Mouse (Mus musculus) forebrain, embryonic 10.5 days (tissue): ENCODE measurements at regions not wholly inside any gene's neighbourhood (a gene's known extent, or its start where the extent isn't known, plus 50 kb on each side); places are given as distances from the start of the nearest gene placed in this dataset.
"Not testable (repeated sequence)": the region's sequence is repeated elsewhere in the genome, so short reads cannot be mapped to it uniquely, and the experiment has no call there.

Source experiments
- DNase-seq: peaks from one replicate; pipeline ENCODE4 v3.0.0-alpha.2; 2017; ENCODE audit warnings: low spot score; ENCODE audit errors: extremely low spot score
- H3K27ac ChIP-seq: fragments of 300-500 bp; sonication (generic); 2 replicates; pipeline ENCODE4 v1.5.1; 2016; ENCODE audit warnings: mild to moderate bottlenecking
- H3K27me3 ChIP-seq: fragments of 300-500 bp; sonication (generic); 2 replicates; pipeline ENCODE4 v1.6.1; 2016; ENCODE audit warnings: mild to moderate bottlenecking; ENCODE audit not compliant: poor library complexity, severe bottlenecking
- H3K36me3 ChIP-seq: fragments of 300-500 bp; sonication (generic); replicated peaks from 2 replicates; pipeline ENCODE4 v1.6.1; 2016; ENCODE audit warnings: mild to moderate bottlenecking, moderate library complexity
- H3K4me1 ChIP-seq: fragments of 300-500 bp; sonication (generic); 2 replicates; pipeline ENCODE4 v1.6.1; 2016
- H3K4me3 ChIP-seq: fragments of 300-500 bp; sonication (generic); 2 replicates; pipeline ENCODE4 v1.5.1; 2016; ENCODE audit warnings: mild to moderate bottlenecking, moderate library complexity
- H3K9me3 ChIP-seq: fragments of 300-500 bp; sonication (generic); 2 replicates; pipeline ENCODE4 v1.6.1; 2016; ENCODE audit warnings: mild to moderate bottlenecking, moderate library complexity
- WGBS: fragments of 180-500 bp; shearing (Covaris S2); methylation state at CpG from one replicate; pipeline ENCODE4 v1.1.7; 2016; 5-methylcytosine and 5-hydroxymethylcytosine counted together

GRCm38 (mm10) chr16:29754579-29755199 lies 175.6 kb downstream of the Opa1 start:
- Histone ChIP-seq H3K9me3 (peaks cover 3% of the 10 kb centered on the region; the same call in 1 of the 2 replicates), H3K27ac (no peak overlapping the region), H3K4me1 (peaks cover 18% of the 10 kb centered on the region), H3K4me3 (no peak overlapping the region), H3K27me3 (peaks cover 40% of the 10 kb centered on the region), H3K36me3 (no peaks in the 10 kb centered on the region)
- WGBS: 70% methylated on average over 8 of the region's 8 CpGs
- no peak for DNase-seq

- Histone ChIP-seq H3K27me3 (peaks cover 73% of the 10 kb centered on the region), H3K4me1 (peaks cover 32% of the 10 kb centered on the region), H3K36me3 (no peaks in the 10 kb centered on the region), H3K27ac (no peak overlapping the region), H3K4me3 (no peak overlapping the region), H3K9me3 (peaks cover 3% of the 10 kb centered on the region; the same call in 1 of the 2 replicates)
- WGBS: 82% methylated on average over 3 of the region's 3 CpGs
- DNase-seq: no peak
Observed at GRCm38 (mm10) chr16:29758246-29758645, 179.1 kb downstream of the Opa1 start.

GRCm38 (mm10) chr16:29759416-29759815 lies 180.3 kb downstream of the Opa1 start:
- Histone ChIP-seq H3K36me3 (no peaks in the 10 kb centered on the region), H3K27me3 (peaks cover 62% of the 10 kb centered on the region), H3K4me1 (peaks cover 30% of the 10 kb centered on the region), H3K4me3 (no peak overlapping the region), H3K27ac (no peak overlapping the region), H3K9me3 (peaks cover 3% of the 10 kb centered on the region)
- 82% methylated on average over 3 of the region's 3 CpGs for WGBS
- DNase-seq: no peak

- WGBS: 93% methylated on average over 4 of the region's 4 CpGs
- peaks cover 10% of the 10 kb centered on the region for H3K9me3 ChIP-seq
- H3K36me3 ChIP-seq: no peaks in the 10 kb centered on the region
- DNase-seq: no peak
- H3K27me3 ChIP-seq: peaks cover 50% of the 10 kb centered on the region
- H3K4me3 ChIP-seq: no peak overlapping the region
- H3K27ac ChIP-seq: no peak overlapping the region
- peaks cover 20% of the 10 kb centered on the region for H3K4me1 ChIP-seq
Observed at GRCm38 (mm10) chr16:29760627-29761026, 181.5 kb downstream of the Opa1 start.

GRCm38 (mm10) chr16:29761779-29762277 lies 182.7 kb downstream of the Opa1 start:
- Histone ChIP-seq H3K27ac (0 out of 2 replicates have a peak overlapping the region, but pooled peaks have one; percentile 3), H3K9me3 (peaks cover 9% of the 10 kb centered on the region; the same call in 1 of the 2 replicates), H3K27me3 (peaks cover 50% of the 10 kb centered on the region), H3K4me1 (peaks cover 20% of the 10 kb centered on the region), H3K4me3 (no peak overlapping the region), H3K36me3 (no peaks in the 10 kb centered on the region)
- no peak for DNase-seq
- WGBS: 48% methylated on average over 6 of the region's 6 CpGs

GRCm38 (mm10) chr16:29764376-29764775 lies 185.2 kb downstream of the Opa1 start:
- H3K27ac ChIP-seq: no peak overlapping the region
- WGBS: 90% methylated on average over 1 of the region's 1 CpGs

GRCm38 (mm10) chr16:29765801-29766200 lies 186.7 kb downstream of the Opa1 start:
- WGBS: 95% methylated on average over 3 of the region's 3 CpGs

More at GRCm38 (mm10) chr16:29764376-29764775, 185.2 kb downstream of the Opa1 start:
- no peak overlapping the region for H3K4me3 ChIP-seq
- H3K27me3 ChIP-seq: peaks cover 36% of the 10 kb centered on the region
- no peak for DNase-seq
- H3K4me1 ChIP-seq: peaks cover 17% of the 10 kb centered on the region
- H3K9me3 ChIP-seq: peaks cover 9% of the 10 kb centered on the region; the same call in 1 of the 2 replicates
- no peaks in the 10 kb centered on the region for H3K36me3 ChIP-seq

GRCm38 (mm10) chr16:29771320-29771719 lies 192.2 kb downstream of the Opa1 start:
- Histone ChIP-seq H3K4me3 (no peak overlapping the region), H3K36me3 (no peaks in the 10 kb centered on the region), H3K9me3 (no peaks in the 10 kb centered on the region), H3K4me1 (peaks cover 57% of the 10 kb centered on the region), H3K27me3 (peaks cover 25% of the 10 kb centered on the region), H3K27ac (peak overlapping the region; percentile 77)
- WGBS: 37% methylated on average over 4 of the region's 4 CpGs
- DNase-seq: no peak

More at GRCm38 (mm10) chr16:29765801-29766200, 186.7 kb downstream of the Opa1 start:
- H3K9me3 ChIP-seq, DNase-seq, H3K36me3 ChIP-seq, H3K27ac ChIP-seq, H3K4me3 ChIP-seq: not testable (repeated sequence)
- peaks cover 21% of the 10 kb centered on the region for H3K4me1 ChIP-seq
- H3K27me3 ChIP-seq: peaks cover 29% of the 10 kb centered on the region

- peaks cover 60% of the 10 kb centered on the region for H3K4me1 ChIP-seq
- 33% methylated on average over 13 of the region's 13 CpGs for WGBS
- no peaks in the 10 kb centered on the region for H3K9me3 ChIP-seq
- no peaks in the 10 kb centered on the region for H3K36me3 ChIP-seq
- peak overlapping the region; percentile 77 for H3K27ac ChIP-seq
- H3K4me3 ChIP-seq: no peak overlapping the region
- DNase-seq: no peak
- H3K27me3 ChIP-seq: peaks cover 32% of the 10 kb centered on the region
Observed at GRCm38 (mm10) chr16:29771728-29772608, 192.8 kb downstream of the Opa1 start.

- no peaks in the 10 kb centered on the region for H3K9me3 ChIP-seq
- DNase-seq: no peak
- no peak overlapping the region for H3K4me3 ChIP-seq
- H3K36me3 ChIP-seq: no peaks in the 10 kb centered on the region
- 0 out of 2 replicates have a peak overlapping the region, but pooled peaks have one; percentile 7 for H3K27ac ChIP-seq
- H3K4me1 ChIP-seq: peaks cover 60% of the 10 kb centered on the region
- H3K27me3 ChIP-seq: peaks cover 32% of the 10 kb centered on the region
- 80% methylated on average over 12 of the region's 12 CpGs for WGBS
Observed at GRCm38 (mm10) chr16:29772609-29772988, 193.5 kb downstream of the Opa1 start.

- H3K4me3 ChIP-seq: no peak overlapping the region
- H3K9me3 ChIP-seq: no peaks in the 10 kb centered on the region
- no peak for DNase-seq
- 85% methylated on average over 6 of the region's 6 CpGs for WGBS
- no peaks in the 10 kb centered on the region for H3K36me3 ChIP-seq
- H3K27me3 ChIP-seq: peaks cover 32% of the 10 kb centered on the region
- H3K27ac ChIP-seq: no peak overlapping the region
- H3K4me1 ChIP-seq: peaks cover 60% of the 10 kb centered on the region
Observed at GRCm38 (mm10) chr16:29773056-29773455, 193.9 kb downstream of the Opa1 start.

GRCm38 (mm10) chr16:29774949-29775348 lies 195.8 kb downstream of the Opa1 start:
- peak overlapping the region; percentile 44; the same call in 1 of the 2 replicates for H3K27ac ChIP-seq
- peaks cover 60% of the 10 kb centered on the region for H3K4me1 ChIP-seq

More at GRCm38 (mm10) chr16:29774949-29775348, 195.8 kb downstream of the Opa1 start:
- WGBS: 16% methylated on average over 2 of the region's 2 CpGs
- no peaks in the 10 kb centered on the region for H3K36me3 ChIP-seq
- peaks cover 32% of the 10 kb centered on the region for H3K27me3 ChIP-seq
- no peak overlapping the region for H3K4me3 ChIP-seq
- H3K9me3 ChIP-seq: no peaks in the 10 kb centered on the region
- no peak for DNase-seq
